Mouse (Mus musculus) E14TG2a.4 (cell line): Measurements from ENCODE around the gene Got2.

Experiments
- H3K27me3 ChIP-seq: 2 replicates; pipeline ENCODE4 v1.6.1; 2014; ENCODE audit warnings: low read length, control low read depth; ENCODE audit not compliant: insufficient read depth
- H3K36me3 ChIP-seq: 2 replicates; pipeline ENCODE4 v1.6.1; 2014; ENCODE audit warnings: low read length, control low read depth; ENCODE audit not compliant: insufficient read depth
- H3K4me1 ChIP-seq: replicated peaks from 2 replicates; pipeline ENCODE4 v1.6.1; 2014; ENCODE audit warnings: low read depth, low read length, control low read depth
- H3K4me3 ChIP-seq: replicated peaks from 2 replicates; pipeline ENCODE4 v1.5.1; 2014; ENCODE audit warnings: mild to moderate bottlenecking, low read length
- H3K9me3 ChIP-seq: 2 replicates; pipeline ENCODE4 v1.6.1; 2014; ENCODE audit warnings: low read length, control low read depth
- CTCF ChIP-seq: conservative IDR thresholded peaks from 2 replicates; pipeline ENCODE4 v1.5.1; 2014; ENCODE audit warnings: low read length
- NANOG ChIP-seq: IDR thresholded peaks from 2 replicates; pipeline ENCODE4 v1.6.1; 2014; ENCODE audit warnings: borderline replicate concordance, low read length, mixed read lengths
- POU5F1 ChIP-seq: IDR thresholded peaks from 2 replicates; pipeline ENCODE4 v1.6.1; 2014; ENCODE audit warnings: low read length, borderline replicate concordance

Got2 gene

DNA sequence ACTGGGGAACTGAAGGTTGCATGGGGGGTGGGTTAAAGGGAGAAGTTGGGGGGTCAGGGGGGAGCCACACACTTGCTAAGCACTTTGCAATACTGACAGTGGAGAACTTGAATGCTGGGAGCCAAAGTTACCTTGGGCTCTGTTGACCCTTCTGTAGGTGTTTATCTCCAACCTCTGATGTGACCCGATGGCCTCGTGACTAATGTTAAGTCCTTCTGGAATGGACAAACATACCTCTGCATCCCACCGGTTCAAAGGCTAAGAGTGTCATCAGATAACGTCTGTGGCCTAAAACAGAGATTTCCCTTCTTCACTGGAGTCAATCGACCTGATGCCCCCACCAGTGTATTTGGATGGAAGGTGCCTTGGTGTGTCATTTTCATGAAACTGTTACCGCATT is 67.1 kb downstream of the Got2 start:
- Histone ChIP-seq H3K4me1 (peaks cover 63% of the 10 kb centered on the region), H3K4me3 (no peak overlapping the region), H3K9me3 (no peaks in the 10 kb centered on the region), H3K27me3 (no peaks in the 10 kb centered on the region), H3K36me3 (no peaks in the 10 kb centered on the region)
- TF ChIP-seq CTCF: no peak
- no peak for TF ChIP-seq NANOG
- TF ChIP-seq POU5F1: no peak

- Histone ChIP-seq H3K4me3 (peak overlapping the region; percentile 54), H3K27me3 (no peaks in the 10 kb centered on the region), H3K9me3 (no peaks in the 10 kb centered on the region), H3K36me3 (no peaks in the 10 kb centered on the region), H3K4me1 (peaks cover 61% of the 10 kb centered on the region)
- TF ChIP-seq CTCF (no peak), POU5F1 (no peak), NANOG (no peak)
Observed at GRCm38 (mm10) chr8:95818211-95818610, 70.1 kb downstream of the Got2 start.

- no peaks in the 10 kb centered on the region for H3K27me3 ChIP-seq
- H3K4me3 ChIP-seq: peak overlapping the region; percentile 54
- peaks cover 58% of the 10 kb centered on the region for H3K4me1 ChIP-seq
- TF ChIP-seq NANOG (no peak), CTCF (no peak), POU5F1 (no peak)
- H3K9me3 ChIP-seq: no peaks in the 10 kb centered on the region
- H3K36me3 ChIP-seq: no peaks in the 10 kb centered on the region
Observed at GRCm38 (mm10) chr8:95817597-95817996, 70.8 kb downstream of the Got2 start.

DNA sequence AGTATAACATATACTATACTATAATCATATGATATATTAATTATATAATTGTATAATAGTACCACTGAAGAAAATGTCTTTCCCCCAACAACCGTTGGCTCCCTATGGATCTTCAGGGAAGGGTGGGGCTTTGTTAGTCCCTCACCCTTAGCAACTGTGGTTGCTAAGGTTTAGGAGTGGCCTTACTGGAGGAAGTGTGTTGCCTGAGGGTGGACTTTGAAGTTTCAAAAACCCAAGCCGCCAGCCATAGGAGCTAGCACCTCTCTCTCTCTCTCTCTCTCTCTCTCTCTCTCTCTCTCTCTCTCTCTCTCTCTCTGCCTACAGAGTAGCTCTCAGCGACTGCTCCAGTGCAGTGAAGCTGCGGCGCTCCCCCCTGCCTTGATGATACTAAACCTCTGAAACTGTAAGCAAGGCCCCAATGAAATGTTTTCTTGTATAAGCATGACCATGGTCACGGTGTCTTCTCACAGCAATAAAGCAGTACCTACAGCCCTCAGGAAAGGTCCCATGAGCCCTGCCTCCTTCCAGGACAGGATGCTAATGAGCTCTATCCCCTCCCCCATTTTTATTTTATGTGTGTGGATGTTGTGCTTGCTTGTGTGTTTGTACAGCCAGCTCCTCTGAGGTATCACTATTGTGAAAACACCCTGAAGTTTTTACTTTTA is 72.2 kb downstream of the Got2 start:
- TF ChIP-seq CTCF (no peak), NANOG (no peak), POU5F1 (no peak)
- Histone ChIP-seq H3K4me3 (peak overlapping the region; percentile 54; the same call in 1 of the 2 replicates), H3K36me3 (no peaks in the 10 kb centered on the region), H3K4me1 (peaks cover 55% of the 10 kb centered on the region), H3K9me3 (no peaks in the 10 kb centered on the region), H3K27me3 (no peaks in the 10 kb centered on the region)
